Mouse (Mus musculus): Measurements from ENCODE around the gene Rab36.

GRCm38 (mm10) chr10:75058336-75058735, 21.5 kb downstream of the Rab36 start:
- no peak for TF ChIP-seq POLR2A (IDR thresholded peaks at IDR 0.05; ENCODE audit: borderline replicate concordance, low read depth, low read length)
- TF ChIP-seq CTCF (IDR thresholded peaks at IDR 0.05; ENCODE audit: low read depth, low read length): no peak

Measured in bone marrow macrophage, adult 2 months (primary cell).